Mouse (Mus musculus): ENCODE results near the gene Hsd17b6. TPM values are rescaled to one million over a fixed set of nuclear protein-coding genes. Genes with fewer than 3 reads are reported as not detected.

Gene Hsd17b6
- total and polyA plus RNA-seq, 3 experiments, result 0.15 TPM; not detected in 2

GRCm38 (mm10) chr10:127959161-127959679 lies 48.2 kb downstream of the Hsd17b6 start:
- DNase-seq (ENCODE audit: low read depth, low spot score), result no peak
- Histone ChIP-seq H3K4me1 (ENCODE audit: control insufficient read depth in 1 of 2, insufficient read depth in 2 of 2, low read length in 2 of 2) (peaks cover 0 to 6% of the 10 kb centered on the region in 2 experiments; a peak in 1 of 4 replicates), H3K4me3 (ENCODE audit: control insufficient read depth in 1 of 2, insufficient read depth in 1 of 2, low read depth in 2 of 2, low read length in 2 of 2) (no peak overlapping the region)

GRCm38 (mm10) chr10:127956168-127956816 lies 51.1 kb downstream of the Hsd17b6 start:
- peak; percentile 68 for DNase-seq (ENCODE audit: low read depth, low spot score)
- H3K9me3 ChIP-seq (replicated peaks; ENCODE audit: insufficient read depth, low read length), result no peaks in the 10 kb centered on the region
- TF ChIP-seq CTCF (IDR thresholded peaks at IDR 0.05 in 2 of 3, conservative IDR thresholded peaks at IDR 0.05 in 1 of 3; ENCODE audit: control insufficient read depth in 1 of 3, insufficient read depth in 1 of 3, low read depth in 2 of 3, low read length in 3 of 3, poor library complexity in 1 of 3, severe bottlenecking in 1 of 3) (peak; percentile 72 to 81 (median 72)), MAZ (IDR thresholded peaks at IDR 0.05; ENCODE audit: low read depth, low read length) (no peak), GABPA (IDR thresholded peaks at IDR 0.05; ENCODE audit: low read depth, low read length) (no peak), USF2 (IDR thresholded peaks at IDR 0.05; ENCODE audit: borderline replicate concordance in 1 of 2, insufficient read depth in 1 of 2, low read depth in 1 of 2, low read length in 2 of 2) (no peak), GATA1 (IDR thresholded peaks at IDR 0.05; ENCODE audit: low read depth, low read length) (no peak), SMC3 (IDR thresholded peaks at IDR 0.05; ENCODE audit: low read depth, low read length) (peak; percentile 78), ZC3H11A (IDR thresholded peaks at IDR 0.05; ENCODE audit: low read depth, low read length) (0 out of 2 replicates have a peak, but pooled peaks have one; percentile 39), SIN3A (IDR thresholded peaks at IDR 0.05; ENCODE audit: low read length) (no peak), RAD21 (IDR thresholded peaks at IDR 0.05; ENCODE audit: low read depth, low read length) (peak; percentile 49), MAFK (IDR thresholded peaks at IDR 0.05; ENCODE audit: borderline replicate concordance, low read depth, low read length) (no peak), NELFE (IDR thresholded peaks at IDR 0.05; ENCODE audit: low read depth, low read length) (no peak), CHD1 (IDR thresholded peaks at IDR 0.05; ENCODE audit: low read depth, low read length) (no peak), KAT2A (conservative IDR thresholded peaks at IDR 0.05; ENCODE audit: low read depth, low read length) (no peak), POLR2AphosphoS2 (IDR thresholded peaks at IDR 0.05; ENCODE audit: low read length) (no peak)
- H3K4me3 ChIP-seq (ENCODE audit: control insufficient read depth in 1 of 2, insufficient read depth in 1 of 2, low read depth in 2 of 2, low read length in 2 of 2), result no peak overlapping the region
- H3K36me3 ChIP-seq (ENCODE audit: control insufficient read depth in 1 of 2, insufficient read depth in 2 of 2, low read length in 2 of 2), result no peaks in the 10 kb centered on the region
- no peak overlapping the region for H3K9ac ChIP-seq (ENCODE audit: control insufficient read depth, low read depth, low read length, poor library complexity, severe bottlenecking)
- peaks cover 0 to 6% of the 10 kb centered on the region in 2 experiments; a peak in 1 of 4 replicates for H3K4me1 ChIP-seq (ENCODE audit: control insufficient read depth in 1 of 2, insufficient read depth in 2 of 2, low read length in 2 of 2)
- no peaks in the 10 kb centered on the region for H3K79me2 ChIP-seq (ENCODE audit: control insufficient read depth, insufficient read depth, low read length, poor library complexity)
- H3K27me3 ChIP-seq (ENCODE audit: control insufficient read depth in 1 of 2, insufficient read depth in 2 of 2, low read length in 2 of 2), result peaks cover 0 to 7% of the 10 kb centered on the region in 2 experiments; a peak in 2 of 4 replicates
- H3K27ac ChIP-seq (ENCODE audit: control insufficient read depth, low read depth, low read length), result no peak overlapping the region

More at GRCm38 (mm10) chr10:127959161-127959679, 48.2 kb downstream of the Hsd17b6 start:
- no peaks in the 10 kb centered on the region for H3K9me3 ChIP-seq (replicated peaks; ENCODE audit: insufficient read depth, low read length)
- no peak overlapping the region for H3K9ac ChIP-seq (ENCODE audit: control insufficient read depth, low read depth, low read length, poor library complexity, severe bottlenecking)
- H3K79me2 ChIP-seq (ENCODE audit: control insufficient read depth, insufficient read depth, low read length, poor library complexity), result no peaks in the 10 kb centered on the region
- no peaks in the 10 kb centered on the region for H3K36me3 ChIP-seq (ENCODE audit: control insufficient read depth in 1 of 2, insufficient read depth in 2 of 2, low read length in 2 of 2)
- no peak overlapping the region for H3K27ac ChIP-seq (ENCODE audit: control insufficient read depth, low read depth, low read length)
- TF ChIP-seq ZKSCAN1 (IDR thresholded peaks at IDR 0.05; ENCODE audit: low read depth, low read length), result no peak
- no peak for TF ChIP-seq EP300 (IDR thresholded peaks at IDR 0.05; ENCODE audit: low read depth in 1 of 2, low read length in 2 of 2)
- no peak for TF ChIP-seq NELFE (IDR thresholded peaks at IDR 0.05; ENCODE audit: low read depth, low read length)
- no peak for TF ChIP-seq CHD1 (IDR thresholded peaks at IDR 0.05; ENCODE audit: low read depth, low read length)
- no peak for TF ChIP-seq MEF2A (IDR thresholded peaks at IDR 0.05; ENCODE audit: extremely low read depth, insufficient replicate concordance, low read depth, low read length, poor library complexity, severe bottlenecking)
- TF ChIP-seq ZMIZ1 (IDR thresholded peaks at IDR 0.05; ENCODE audit: low read depth, low read length), result no peak
- TF ChIP-seq POLR2A (IDR thresholded peaks at IDR 0.05; ENCODE audit: control insufficient read depth in 1 of 2, insufficient read depth in 1 of 2, low read depth in 1 of 2, low read length in 2 of 2, poor library complexity in 1 of 2), result no peak
- no peak for TF ChIP-seq MAX (IDR thresholded peaks at IDR 0.05; ENCODE audit: low read length)
- TF ChIP-seq RAD21 (IDR thresholded peaks at IDR 0.05; ENCODE audit: low read depth, low read length), result no peak
- TF ChIP-seq JUND (IDR thresholded peaks at IDR 0.05; ENCODE audit: low read depth, low read length), result no peak
- no peak for TF ChIP-seq MXI1 (IDR thresholded peaks at IDR 0.05; ENCODE audit: low read depth, low read length)
- no peak for TF ChIP-seq HCFC1 (IDR thresholded peaks at IDR 0.05; ENCODE audit: low read depth, low read length)
- no peak for TF ChIP-seq NRF1 (IDR thresholded peaks at IDR 0.05; ENCODE audit: insufficient read depth, low read depth, low read length, poor library complexity, severe bottlenecking)
- TF ChIP-seq RCOR1 (IDR thresholded peaks at IDR 0.05; ENCODE audit: low read depth, low read length), result no peak
- TF ChIP-seq BHLHE40 (IDR thresholded peaks at IDR 0.05; ENCODE audit: borderline replicate concordance, low read depth, low read length), result no peak
- no peak for TF ChIP-seq UBTF (IDR thresholded peaks at IDR 0.05; ENCODE audit: borderline replicate concordance, insufficient read depth, low read depth, low read length)
- TF ChIP-seq USF1 (IDR thresholded peaks at IDR 0.05; ENCODE audit: low read depth, low read length), result no peak
- no peak for TF ChIP-seq ZNF384 (IDR thresholded peaks at IDR 0.05; ENCODE audit: low read depth, low read length)
- no peak for TF ChIP-seq POLR2AphosphoS5 (IDR thresholded peaks at IDR 0.05; ENCODE audit: borderline replicate concordance, low read depth, low read length)
- no peak for TF ChIP-seq ZC3H11A (IDR thresholded peaks at IDR 0.05; ENCODE audit: low read depth, low read length)
- peaks cover 2 to 3% of the 10 kb centered on the region in 2 experiments; a peak in 2 of 4 replicates for H3K27me3 ChIP-seq (ENCODE audit: control insufficient read depth in 1 of 2, insufficient read depth in 2 of 2, low read length in 2 of 2)
